Mouse (Mus musculus): ENCODE results near the gene Cox4i2. TPM values are rescaled to one million over a fixed set of nuclear protein-coding genes. Genes with fewer than 3 reads are reported as not detected.

The Cox4i2 gene
- polyA plus RNA-seq, 1 experiment from 2014 or later: 9.5 TPM

- ATAC-seq: no peak
- H3K9ac ChIP-seq (ENCODE audit: low read depth, low read length): no peak overlapping the region
- no peak for TF ChIP-seq CTCF (IDR thresholded peaks at IDR 0.05; ENCODE audit: low read depth)
- peaks cover 30% of the 10 kb centered on the region for H3K4me1 ChIP-seq (replicated peaks; ENCODE audit: control insufficient read depth, insufficient read depth, low read length)
- H3K9me3 ChIP-seq (ENCODE audit: control insufficient read depth): no peaks in the 10 kb centered on the region
- H3K36me3 ChIP-seq (ENCODE audit: control insufficient read depth, insufficient read depth): peaks cover 8% of the 10 kb centered on the region; the same call in 1 of the 2 replicates
- H3K4me3 ChIP-seq (ENCODE audit: low read depth, low read length): no peak overlapping the region
- H3K27ac ChIP-seq (ENCODE audit: low read depth, low read length): no peak overlapping the region; the same call in 1 of the 2 replicates
- H3K27me3 ChIP-seq (replicated peaks; ENCODE audit: control insufficient read depth, insufficient read depth, low read length): no peaks in the 10 kb centered on the region
- WGBS: 49% methylated on average over 6 of the region's 6 CpGs
- H3K4me2 ChIP-seq (replicated peaks; ENCODE audit: low read depth): no peak overlapping the region
Observed at GRCm38 (mm10) chr2:152814213-152814874, 60.4 kb downstream of the Cox4i2 start.

Small RNA genes lying within 50 kb of the gene (microRNA-seq; reads per million reads assigned to microRNA genes)
- gene Gm23802: not detected

Other genes starting within 250 kb of the Cox4i2 start
- not detected in 2 replicates for gene Defb26, start 242.5 kb upstream of the Cox4i2 start, polyA plus RNA-seq (2015; fragmentation: Nextera tagmentation; extraction: Ambion mirVana)
- not detected in 2 replicates for gene Defb28, start 235.9 kb upstream of the Cox4i2 start, polyA plus RNA-seq (2015; fragmentation: Nextera tagmentation; extraction: Ambion mirVana)
- not detected in 2 replicates for gene Defb29, start 214.1 kb upstream of the Cox4i2 start, polyA plus RNA-seq (2015; fragmentation: Nextera tagmentation; extraction: Ambion mirVana)
- not detected in 2 replicates for gene Gm17416, start 184.8 kb upstream of the Cox4i2 start, polyA plus RNA-seq (2015; fragmentation: Nextera tagmentation; extraction: Ambion mirVana)
- gene Defb21, start 181.4 kb upstream of the Cox4i2 start, polyA plus RNA-seq (2015; fragmentation: Nextera tagmentation; extraction: Ambion mirVana): not detected in 2 replicates
- 0.35 and 0.77 TPM in 2 replicates for gene Defb19, start 173.9 kb upstream of the Cox4i2 start, polyA plus RNA-seq (2015; fragmentation: Nextera tagmentation; extraction: Ambion mirVana)
- gene Defb45, start 154.8 kb upstream of the Cox4i2 start, polyA plus RNA-seq (2015; fragmentation: Nextera tagmentation; extraction: Ambion mirVana): not detected in 2 replicates
- not detected in 2 replicates for gene Defb36, start 149.8 kb upstream of the Cox4i2 start, polyA plus RNA-seq (2015; fragmentation: Nextera tagmentation; extraction: Ambion mirVana)
- gene Defb25, start 131.1 kb upstream of the Cox4i2 start, polyA plus RNA-seq (2015; fragmentation: Nextera tagmentation; extraction: Ambion mirVana): 0.72 TPM in 1 of 2 replicates, not detected in the other
- 5.9 and 6.4 TPM in 2 replicates for gene Rem1, start 127.2 kb upstream of the Cox4i2 start, polyA plus RNA-seq (2015; fragmentation: Nextera tagmentation; extraction: Ambion mirVana)
- gene H13, start 84.7 kb upstream of the Cox4i2 start, polyA plus RNA-seq (2015; fragmentation: Nextera tagmentation; extraction: Ambion mirVana): 110 and 111 TPM in 2 replicates
- gene Mcts2, start 67.1 kb upstream of the Cox4i2 start, polyA plus RNA-seq (2015; fragmentation: Nextera tagmentation; extraction: Ambion mirVana): 19.0 and 21.5 TPM in 2 replicates
- 76.1 and 92.4 TPM in 2 replicates for gene Id1, start 17.9 kb upstream of the Cox4i2 start, polyA plus RNA-seq (2015; fragmentation: Nextera tagmentation; extraction: Ambion mirVana)
- gene Bcl2l1, start 77.6 kb downstream of the Cox4i2 start, polyA plus RNA-seq (2015; fragmentation: Nextera tagmentation; extraction: Ambion mirVana): 58.5 and 62.5 TPM in 2 replicates
- 15.3 and 16.1 TPM in 2 replicates for gene Tpx2, start 93.8 kb downstream of the Cox4i2 start, polyA plus RNA-seq (2015; fragmentation: Nextera tagmentation; extraction: Ambion mirVana)
- gene Mylk2, start 157.2 kb downstream of the Cox4i2 start, polyA plus RNA-seq (2015; fragmentation: Nextera tagmentation; extraction: Ambion mirVana): 0.07 TPM in 1 of 2 replicates, not detected in the other
- 2.1 and 2.9 TPM in 2 replicates for gene Foxs1, start 179.0 kb downstream of the Cox4i2 start, polyA plus RNA-seq (2015; fragmentation: Nextera tagmentation; extraction: Ambion mirVana)
- gene Dusp15, start 197.5 kb downstream of the Cox4i2 start, polyA plus RNA-seq (2015; fragmentation: Nextera tagmentation; extraction: Ambion mirVana): 0.13 TPM in 1 of 2 replicates, not detected in the other
- 0.65 TPM in 1 of 2 replicates, not detected in the other for gene Ttll9, start 208.3 kb downstream of the Cox4i2 start, polyA plus RNA-seq (2015; fragmentation: Nextera tagmentation; extraction: Ambion mirVana)